In the genomic region with DNA sequence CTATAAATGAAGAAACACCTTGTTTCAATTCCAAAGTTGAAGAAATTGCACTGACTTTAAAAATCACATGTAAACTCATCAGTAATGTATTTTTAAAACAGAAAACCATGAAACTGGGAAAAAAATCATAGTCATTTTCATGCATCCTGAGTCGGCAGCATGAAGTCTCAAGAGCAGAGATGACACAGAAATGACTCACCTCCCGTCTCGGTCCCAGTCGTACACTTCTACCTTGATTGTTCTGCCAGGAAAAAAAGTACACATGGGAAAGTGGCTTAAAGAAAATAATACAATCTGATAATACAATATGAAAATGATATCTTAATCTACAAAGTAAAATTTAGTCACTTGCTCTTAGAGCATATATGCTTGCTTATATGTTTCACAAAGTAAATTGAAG, we compare ENCODE assay signal across 19 mouse cellular contexts.
"Had no signal": no experiment of that assay in that cellular context is flagged by ENCODE, and none has a peak within 500 bp of the region (broad histone marks: within the 10 kb centered on the region; RNA-seq: fewer than 3 reads in every experiment).

No protein-coding gene starts in this region.

- DNase-seq: liver, postnatal 0 days; lung, adult 2 months; lung, postnatal 14 days; lung, postnatal 4 days; right cerebral cortex, postnatal 14 days; right cerebral cortex, postnatal 4 days; spleen, adult 18-20 months; thymus, adult 2 months; thymus, postnatal 14 days; thymus, postnatal 36 days had no signal

- H3K4me2 ChIP-seq: liver, embryonic 15.5 days; lung, embryonic 15.5 days; midbrain, embryonic 12.5 days; neural tube, embryonic 13.5 days; neural tube, embryonic 15.5 days had no signal

- H3K9me3 ChIP-seq: liver, embryonic 15.5 days; lung, embryonic 15.5 days; midbrain, embryonic 10.5 days; midbrain, embryonic 12.5 days; neural tube, embryonic 13.5 days; neural tube, embryonic 15.5 days had no signal

- H3K27ac ChIP-seq: liver, embryonic 15.5 days; lung, embryonic 15.5 days; midbrain, embryonic 10.5 days; midbrain, embryonic 12.5 days; neural tube, embryonic 13.5 days; neural tube, embryonic 15.5 days had no signal

- ATAC-seq: liver, postnatal 0 days; lung, postnatal 0 days; midbrain, embryonic 16.5 days had no signal

- H3K9ac ChIP-seq: liver, embryonic 15.5 days; liver, postnatal 0 days; lung, embryonic 15.5 days; midbrain, embryonic 12.5 days; neural tube, embryonic 13.5 days; neural tube, embryonic 15.5 days had no signal

- H3K4me3 ChIP-seq: liver, embryonic 15.5 days; lung, embryonic 15.5 days; midbrain, embryonic 10.5 days; midbrain, embryonic 12.5 days; myocyte; neural tube, embryonic 13.5 days; neural tube, embryonic 15.5 days had no signal

- H3K4me1 ChIP-seq: liver, embryonic 15.5 days; lung, embryonic 15.5 days; midbrain, embryonic 10.5 days; midbrain, embryonic 12.5 days; neural tube, embryonic 13.5 days; neural tube, embryonic 15.5 days had no signal

- H3K27me3 ChIP-seq: liver, embryonic 15.5 days; lung, embryonic 15.5 days; midbrain, embryonic 12.5 days; neural tube, embryonic 13.5 days; neural tube, embryonic 15.5 days had no signal

- H3K36me3 ChIP-seq: liver, embryonic 15.5 days; lung, embryonic 15.5 days; midbrain, embryonic 10.5 days; midbrain, embryonic 12.5 days; neural tube, embryonic 13.5 days; neural tube, embryonic 15.5 days had no signal
